Mouse (Mus musculus) thymus, postnatal 25 days (tissue): ENCODE measurements around the gene Slc9a5.

ENCODE experiments used
- DNase-seq: peaks from one replicate; pipeline ENCODE4 v3.0.0; 2022

Gene Slc9a5

GRCm38 (mm10) chr8:105326968-105327367 lies 21.7 kb upstream of the Slc9a5 start:
- DNase-seq = no peak

GRCm38 (mm10) chr8:105330325-105330724 lies 18.3 kb upstream of the Slc9a5 start:
- no peak for DNase-seq

GRCm38 (mm10) chr8:105331469-105331868 lies 17.2 kb upstream of the Slc9a5 start:
- no peak for DNase-seq

- DNase-seq = no peak
Observed at GRCm38 (mm10) chr8:105331931-105332330, 16.7 kb upstream of the Slc9a5 start.

GRCm38 (mm10) chr8:105332523-105332922 lies 16.1 kb upstream of the Slc9a5 start:
- DNase-seq = no peak

GRCm38 (mm10) chr8:105336373-105337130 lies 12.1 kb upstream of the Slc9a5 start:
- DNase-seq = no peak

DNA sequence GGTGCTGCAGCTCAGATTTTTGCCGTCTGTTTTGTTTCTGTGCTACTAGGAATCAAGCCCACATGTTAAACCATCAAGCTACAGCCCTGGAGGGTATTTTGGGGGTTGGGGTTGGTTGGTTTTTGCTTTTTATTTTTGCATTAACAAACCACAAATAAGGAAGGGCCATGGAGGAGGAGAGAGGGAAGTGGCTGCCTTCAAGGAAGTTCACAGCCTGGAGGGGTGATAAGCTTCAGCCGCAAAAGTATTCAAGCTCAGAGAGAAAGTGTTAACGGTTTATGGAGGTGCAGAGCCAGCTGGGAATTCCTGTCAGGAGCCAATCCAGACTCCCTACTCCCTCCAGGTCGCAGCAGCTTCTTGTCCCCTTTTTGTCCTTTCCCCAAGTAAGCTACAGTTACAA lies 9.7 kb upstream of the Slc9a5 start:
- DNase-seq = no peak

GRCm38 (mm10) chr8:105339886-105340635 lies 8.6 kb upstream of the Slc9a5 start:
- DNase-seq = no peak

DNA sequence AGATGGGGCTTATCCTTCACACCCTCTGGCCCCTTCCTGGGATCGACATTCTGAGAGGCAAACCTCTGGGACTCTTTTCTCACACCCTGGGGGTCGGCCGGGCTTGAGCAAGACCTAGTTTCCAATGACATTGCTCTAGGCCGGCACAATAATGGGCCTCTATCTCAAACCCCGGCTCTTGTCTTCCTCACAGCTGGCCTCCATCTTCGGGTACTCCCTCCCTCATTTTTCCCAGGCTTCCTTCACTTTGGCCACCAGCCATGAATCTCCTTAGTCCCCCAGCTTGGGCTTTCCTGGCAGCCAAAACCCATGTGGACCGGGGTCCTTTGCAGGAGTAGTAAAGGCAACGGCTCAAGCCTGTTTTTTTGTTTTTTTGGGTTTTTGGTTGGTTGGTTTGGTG lies 7.2 kb upstream of the Slc9a5 start:
- no peak for DNase-seq

DNA sequence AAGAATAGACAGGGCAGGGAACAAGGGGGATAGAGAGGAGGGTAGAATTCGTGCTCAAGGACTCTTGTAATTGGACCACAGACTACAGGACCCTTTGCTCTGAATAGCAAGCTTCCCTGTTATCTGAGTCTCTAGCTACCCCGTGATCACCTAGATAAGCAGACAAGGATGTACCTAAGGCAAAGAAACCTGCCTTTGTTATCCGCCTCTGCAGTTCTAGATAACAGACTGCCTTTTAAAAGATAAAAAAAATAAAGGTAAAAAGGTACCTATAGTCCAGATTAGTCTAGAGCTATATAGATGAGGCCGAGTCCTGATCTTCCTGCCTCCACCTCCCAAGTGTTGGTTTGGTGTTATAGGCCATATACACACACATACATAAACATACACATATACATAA lies 5.9 kb upstream of the Slc9a5 start:
- DNase-seq = no peak

DNA sequence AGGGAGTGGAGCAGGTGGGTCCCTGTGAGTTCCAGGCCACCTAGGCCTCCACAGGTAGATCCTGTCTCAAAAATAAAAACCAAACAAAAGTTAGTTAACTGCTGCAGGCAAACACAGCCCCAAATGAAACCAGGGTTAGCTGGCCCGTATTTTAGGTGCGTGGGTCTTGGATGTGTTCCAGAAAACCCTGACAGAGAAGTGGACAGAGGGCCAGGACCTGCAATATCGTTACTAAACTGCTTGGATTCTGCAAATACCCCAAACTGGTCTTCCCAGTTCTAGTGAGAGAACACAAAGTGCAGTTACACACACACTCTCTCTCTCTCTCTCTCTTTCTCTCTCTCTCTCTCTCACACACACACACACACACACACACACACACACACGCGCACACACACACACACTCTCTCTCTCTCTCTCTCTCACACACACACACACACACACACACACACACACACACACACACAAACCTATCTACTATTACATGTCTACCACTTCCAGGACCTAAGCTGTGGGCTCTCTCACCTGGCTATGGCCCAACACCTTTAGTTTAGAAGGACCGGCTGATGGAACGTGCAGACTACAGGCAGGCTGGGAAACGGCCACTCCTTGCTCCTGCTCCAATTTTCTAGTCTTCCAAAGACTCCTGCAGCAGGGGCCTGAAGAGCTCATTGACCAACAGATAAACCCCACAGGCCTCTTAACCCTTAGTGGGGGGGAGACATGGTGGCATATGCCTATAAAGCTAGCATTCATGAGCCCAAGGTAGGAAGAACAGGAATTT lies 4.7 kb upstream of the Slc9a5 start:
- no peak for DNase-seq

DNA sequence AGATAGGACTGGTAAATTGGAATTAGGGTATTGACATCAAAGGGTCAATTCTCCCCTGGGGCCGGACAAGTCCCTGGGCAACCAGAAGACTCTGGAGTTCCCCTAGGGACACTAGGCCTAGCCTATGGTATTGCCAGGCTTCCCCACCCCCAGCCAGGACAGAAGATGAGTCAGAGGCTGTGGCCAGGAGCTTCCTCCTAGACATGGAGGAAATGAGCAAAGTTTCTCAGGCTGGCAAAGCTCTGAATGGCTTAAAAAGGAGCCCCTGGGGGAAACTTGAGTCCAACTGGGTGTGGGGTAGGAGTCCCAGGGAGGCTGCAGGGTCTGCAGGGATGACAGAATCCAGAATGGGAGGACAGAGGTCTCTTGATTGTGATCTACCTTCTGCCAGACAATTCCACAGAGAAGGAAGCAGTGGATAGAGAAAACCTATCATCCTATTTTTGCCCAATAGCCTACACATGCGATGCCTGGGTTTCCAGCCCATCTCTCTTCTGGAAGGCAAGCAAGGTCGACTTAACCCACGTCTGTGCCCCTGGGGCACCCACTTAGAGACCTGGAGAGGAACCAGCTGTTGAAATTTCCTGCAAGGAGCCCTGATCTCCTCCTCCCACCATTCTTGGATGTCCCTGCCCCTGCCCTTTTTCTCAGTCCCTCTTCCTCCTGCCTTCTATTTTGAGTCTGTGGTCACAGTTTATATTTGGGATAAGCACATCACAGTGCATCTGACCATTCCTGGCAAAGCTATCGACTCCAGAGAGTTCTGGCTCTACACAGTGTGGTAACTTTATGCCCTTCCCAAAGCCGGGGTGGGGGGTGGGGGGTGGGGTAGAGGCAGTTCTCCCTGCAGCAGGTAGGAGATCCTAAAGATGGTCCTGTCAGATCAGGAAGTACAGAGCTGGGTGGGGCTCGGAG lies 3.3 kb upstream of the Slc9a5 start:
- no peak for DNase-seq

DNA sequence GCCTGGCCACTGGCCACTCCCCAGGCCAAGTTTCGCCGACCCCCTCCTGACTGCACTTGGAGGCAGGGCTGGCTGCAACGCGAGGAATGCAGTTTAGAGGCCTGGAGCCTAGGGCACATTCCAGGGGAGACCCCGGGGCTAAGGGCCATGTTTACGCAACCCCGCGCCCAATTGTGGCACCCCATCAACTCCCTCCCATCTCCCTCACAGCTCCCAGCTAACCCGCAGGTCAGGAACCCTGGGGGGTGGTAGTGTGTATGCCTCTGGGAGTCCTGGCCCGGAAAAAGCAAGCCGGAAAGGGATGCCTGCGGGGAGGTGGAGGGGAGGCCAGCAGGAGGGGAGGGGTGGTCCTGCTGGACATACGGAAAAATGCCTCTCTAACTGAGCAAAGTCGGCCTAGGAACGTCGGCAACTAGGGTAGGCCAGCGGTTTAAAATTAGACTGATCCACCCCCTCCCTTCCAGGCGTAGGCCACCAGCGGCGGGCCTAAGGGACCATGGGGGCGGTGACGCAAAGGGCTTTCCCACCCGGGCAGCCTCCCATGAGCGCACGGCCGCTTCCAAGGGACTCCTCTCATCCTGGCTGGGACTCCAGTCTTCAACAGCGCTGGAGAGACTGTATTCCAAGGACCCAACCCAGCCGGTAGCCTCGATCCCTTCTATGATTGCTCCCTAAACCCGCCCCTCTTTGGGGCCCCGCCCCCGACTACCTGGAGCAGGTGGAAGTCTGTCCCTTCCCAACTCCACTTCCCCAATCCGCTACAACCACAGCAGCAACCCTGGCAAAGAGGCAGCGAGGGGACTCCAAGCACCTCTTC lies 1.8 kb upstream of the Slc9a5 start:
- no peak for DNase-seq

- peak; percentile 89 for DNase-seq
Observed at GRCm38 (mm10) chr8:105347428-105348221, 1.0 kb upstream of the Slc9a5 start, which contains the start of gene Fhod1. Fhod1 (minus strand) TSS chr8:105347953.

DNA sequence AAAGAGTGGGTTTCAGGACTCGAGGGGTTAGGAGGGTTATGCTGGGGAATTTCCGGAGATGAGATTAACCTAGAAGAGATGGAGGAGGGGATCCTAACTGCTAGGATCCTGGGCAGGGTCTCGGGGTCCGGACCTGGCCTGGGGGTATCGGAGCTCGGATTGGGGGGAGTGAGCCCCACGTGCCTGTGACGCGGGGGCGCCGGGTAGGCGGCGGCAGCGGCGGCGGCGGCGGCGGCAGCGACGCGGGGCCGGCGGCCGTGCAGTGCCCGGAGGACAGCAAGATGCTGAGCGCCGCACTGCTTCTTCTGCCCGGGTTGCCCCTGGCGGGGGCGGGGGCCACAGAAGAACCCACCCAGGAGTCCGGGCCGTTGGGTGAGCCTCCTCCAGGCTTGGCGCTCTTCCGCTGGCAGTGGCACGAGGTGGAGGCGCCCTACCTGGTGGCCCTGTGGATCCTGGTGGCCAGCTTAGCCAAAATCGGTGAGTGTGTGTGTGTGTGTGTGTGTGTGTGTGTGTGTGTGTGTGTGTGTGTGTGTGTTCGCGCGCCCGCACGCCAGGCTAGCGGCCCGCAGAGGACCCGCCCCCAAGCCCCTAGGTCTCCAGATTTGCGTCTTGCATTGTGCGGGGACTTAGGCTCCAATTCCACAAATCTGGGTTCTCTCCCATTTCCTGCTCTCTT lies 591 bp downstream of the Slc9a5 start:
- peak; percentile 30 for DNase-seq

DNA sequence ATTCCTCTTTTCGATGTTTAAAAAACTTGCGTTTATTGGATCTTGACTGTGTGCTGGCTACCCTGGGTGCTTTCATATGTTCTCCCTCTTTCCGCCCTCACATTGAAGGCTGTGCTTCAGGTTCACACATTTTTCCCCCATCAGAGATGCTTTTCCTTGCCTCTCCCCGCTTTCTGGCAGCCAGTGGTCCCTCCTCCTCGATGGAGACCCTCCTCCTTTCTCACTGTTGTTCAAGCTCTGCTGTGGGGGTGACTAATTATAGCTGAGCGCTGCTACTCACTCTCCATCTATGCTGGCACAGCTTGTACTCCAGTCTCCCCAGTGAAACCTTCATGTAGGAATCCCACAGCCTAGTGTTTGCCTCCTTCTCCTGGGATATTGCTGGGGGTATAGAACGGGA lies 1.5 kb downstream of the Slc9a5 start:
- DNase-seq = no peak

GRCm38 (mm10) chr8:105353583-105354135 lies 5.0 kb downstream of the Slc9a5 start:
- no peak for DNase-seq

- no peak for DNase-seq
Observed at GRCm38 (mm10) chr8:105354549-105354948, 5.9 kb downstream of the Slc9a5 start.

GRCm38 (mm10) chr8:105355179-105356024 lies 6.8 kb downstream of the Slc9a5 start:
- peak; percentile 65 for DNase-seq
